Comparison of ENCODE assay signal across 11 mouse cellular contexts in the genomic region with DNA sequence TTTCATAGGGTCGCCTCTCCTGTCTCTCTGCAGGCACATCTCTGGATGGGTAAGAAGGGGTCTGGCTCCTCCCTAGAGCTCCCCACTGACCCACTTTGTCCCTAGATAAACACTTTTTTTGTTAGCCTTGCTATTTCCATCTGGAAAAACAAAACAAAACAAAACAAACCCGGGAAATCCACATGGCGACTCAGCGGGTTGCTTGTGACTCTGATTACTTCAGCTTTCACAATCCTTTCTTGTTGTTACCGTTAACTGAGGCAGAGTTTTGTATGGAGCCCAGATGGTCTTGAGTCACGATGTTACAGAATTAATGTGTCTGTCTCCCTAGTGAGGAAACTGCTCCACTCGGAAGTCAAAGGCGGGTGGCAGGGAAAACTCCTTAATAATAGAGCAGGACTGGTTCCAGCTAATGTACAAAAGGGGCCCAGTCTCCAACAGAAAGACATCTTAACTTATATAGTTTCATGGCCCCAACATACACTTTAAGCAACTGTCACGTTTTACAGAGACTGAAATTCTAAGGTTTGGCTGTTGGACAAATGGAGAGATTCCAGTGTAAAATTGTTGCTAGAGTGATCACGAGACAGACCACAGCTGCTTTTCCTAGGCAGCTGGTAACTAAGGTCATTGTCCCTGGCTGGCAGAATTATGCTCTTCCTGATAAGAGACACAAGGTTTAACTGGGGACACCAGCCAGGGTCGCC. TPM values are rescaled to one million over a fixed set of nuclear protein-coding genes. Genes with fewer than 3 reads are reported as not detected.
A peak's percentile ranks its signal among the peaks of the same experiment; 100 is the strongest.
DNase-seq lines count a peak whose midpoint lies in the region; TF ChIP-seq lines count a peak whose summit lies in the region.
"Had no signal": no experiment of that assay in that cellular context is flagged by ENCODE, and none has a peak within 500 bp of the region (broad histone marks: within the 10 kb centered on the region; RNA-seq: fewer than 3 reads in every experiment).

No protein-coding gene starts in this region.

- TF ChIP-seq CTCF in C2C12 (IDR thresholded peaks at IDR 0.05; ENCODE audit: control insufficient read depth, insufficient read depth, insufficient read length) = no peak
- TF ChIP-seq CTCF in brain, embryonic 14.5 days (IDR thresholded peaks at IDR 0.05; ENCODE audit: borderline replicate concordance, extremely low read depth, insufficient read depth, insufficient read length) = no peak

- no peak for TF ChIP-seq POLR2A in brain, embryonic 14.5 days (IDR thresholded peaks at IDR 0.05; ENCODE audit: borderline replicate concordance, extremely low read depth, insufficient read depth, insufficient read length, poor library complexity, severe bottlenecking)

- WGBS in heart, embryonic 10.5 days = 34% methylated on average over 11 of the region's 11 CpGs

- H3K36me3 ChIP-seq in heart, embryonic 10.5 days = no peaks in the 10 kb centered on the region
- no peaks in the 10 kb centered on the region for H3K36me3 ChIP-seq in C2C12 (ENCODE audit: control insufficient read depth, insufficient read depth)

- H3K9me3 ChIP-seq in heart, embryonic 10.5 days = no peaks in the 10 kb centered on the region

- peaks cover 16% of the 10 kb centered on the region; the same call in 1 of the 2 replicates for H3K4me1 ChIP-seq in heart, embryonic 10.5 days

- H3K27ac ChIP-seq in heart, embryonic 10.5 days = no peak overlapping the region

- H3K27me3 ChIP-seq in heart, embryonic 10.5 days (ENCODE audit: insufficient read depth, poor library complexity, severe bottlenecking) = peaks cover 4% of the 10 kb centered on the region
- no peaks in the 10 kb centered on the region for H3K27me3 ChIP-seq in C2C12 (ENCODE audit: control insufficient read depth, insufficient read depth, insufficient read length)

- H3K79me2 ChIP-seq in C2C12 (ENCODE audit: control insufficient read depth, insufficient read depth) = no peaks in the 10 kb centered on the region

- peak; percentile 94 for DNase-seq in heart, adult 11 months
- no peak for DNase-seq in heart, embryonic 10.5 days (ENCODE audit: low spot score)
- peak; percentile 75 for DNase-seq in brain, embryonic 14.5 days (ENCODE audit: low read depth)
- peak; percentile 62 for DNase-seq in kidney, postnatal 14 days
- no peak for DNase-seq in cerebellum, postnatal 14 days
- no peak for DNase-seq in urinary bladder, adult 18-20 months (ENCODE audit: low spot score in 2 of 2)
- DNase-seq in gastrocnemius, adult 8-10 months (ENCODE audit: low spot score in 2 of 2) = no peak

- no peak overlapping the region for H3ac ChIP-seq in C2C12 (ENCODE audit: control insufficient read depth, insufficient read length, low read depth)

- H3K79me3 ChIP-seq in C2C12 (ENCODE audit: low read depth) = no peaks in the 10 kb centered on the region

- no peak overlapping the region for H3K4me3 ChIP-seq in heart, embryonic 10.5 days
- no peak overlapping the region for H3K4me3 ChIP-seq in C2C12 (ENCODE audit: insufficient read depth, poor library complexity, severe bottlenecking)

TF ChIP-seq in C2C12, 6 proteins besides CTCF, POLR2A, EP300 and RAD21:
- TF ChIP-seq MYOD1 (IDR thresholded peaks at IDR 0.05; ENCODE audit: control insufficient read depth, insufficient read length, low read depth) (no peak), CEBPB (IDR thresholded peaks at IDR 0.05; ENCODE audit: low read depth) (peak; percentile 17)

RNA-seq across cellular contexts. Expression of a gene that starts 1.4 kb away (rescaled TPM):
- 0.74 and 0.83 TPM in 2 replicates for polyA plus RNA-seq in heart, embryonic 10.5 days (2016; fragmentation: Nextera tagmentation; extraction: Ambion mirVana)
- 0.13 TPM for polyA plus RNA-seq in C2C12 (2012; fragmentation: generic; extraction: Trizol)
- 0.16 TPM in 1 of 2 replicates, not detected in the other for polyA plus RNA-seq in brain, embryonic 14.5 days (2012; rRNA removed)
- total RNA-seq in gastrocnemius, adult 8-10 months (2022) = not detected
- total RNA-seq: common myeloid progenitor, adult 5-6 weeks; left cerebral cortex, postnatal 25 days had no signal

RNA-seq across cellular contexts. Expression of a gene that starts 3.7 kb away (rescaled TPM):
- polyA plus RNA-seq in heart, embryonic 10.5 days (2016; fragmentation: Nextera tagmentation; extraction: Ambion mirVana) = 0.39 and 0.76 TPM in 2 replicates
- polyA plus RNA-seq in C2C12 (2012; fragmentation: generic; extraction: Trizol) = 0.35 TPM
- 0.71 and 1.4 TPM in 2 replicates for polyA plus RNA-seq in brain, embryonic 14.5 days (2012; rRNA removed)
- total RNA-seq in gastrocnemius, adult 8-10 months (2022) = not detected
- total RNA-seq: common myeloid progenitor, adult 5-6 weeks; left cerebral cortex, postnatal 25 days had no signal

RNA-seq across cellular contexts. Expression of a gene that starts 7.9 kb away (rescaled TPM):
- polyA plus RNA-seq in heart, embryonic 10.5 days (2016; fragmentation: Nextera tagmentation; extraction: Ambion mirVana) = 19.4 and 39.0 TPM in 2 replicates
- polyA plus RNA-seq in C2C12 (2012; fragmentation: generic; extraction: Trizol) = 53.2 TPM
- polyA plus RNA-seq in brain, embryonic 14.5 days (2012; rRNA removed) = 28.8 and 38.5 TPM in 2 replicates
- total RNA-seq in gastrocnemius, adult 8-10 months (2022) = 1 to 10 TPM in 3 of 4 experiments, under 1 TPM in 1; 0.77 to 2.3 (median 1.4) TPM

RNA-seq across cellular contexts. Expression of a gene that starts 10.1 kb away (rescaled TPM):
- 0.12 TPM in 1 of 2 replicates, not detected in the other for polyA plus RNA-seq in heart, embryonic 10.5 days (2016; fragmentation: Nextera tagmentation; extraction: Ambion mirVana)
- polyA plus RNA-seq in C2C12 (2012; fragmentation: generic; extraction: Trizol) = not detected
- 0.05 TPM in 2 replicates for polyA plus RNA-seq in brain, embryonic 14.5 days (2012; rRNA removed)
- total RNA-seq in gastrocnemius, adult 8-10 months (2022) = not detected
- total RNA-seq: left cerebral cortex, postnatal 25 days had no signal
- polyA plus RNA-seq: heart, embryonic 14.5 days had no signal

RNA-seq across cellular contexts. Expression of a gene that starts 11.3 kb away (rescaled TPM):
- polyA plus RNA-seq in heart, embryonic 10.5 days (2016; fragmentation: Nextera tagmentation; extraction: Ambion mirVana) = 333 and 524 TPM in 2 replicates
- polyA plus RNA-seq in C2C12 (2012; fragmentation: generic; extraction: Trizol) = 91.1 TPM
- polyA plus RNA-seq in brain, embryonic 14.5 days (2012; rRNA removed) = 28.6 and 40.4 TPM in 2 replicates
- 1,000 to 10,000 TPM; 1,130 to 1,571 (median 1,273) TPM for total RNA-seq in gastrocnemius, adult 8-10 months (2022)

Comparison
In these comparisons a context has a peak if more than half of its experiments do, and no peak if none do; other contexts are left out.
1. DNase-seq: peak in heart, adult 11 months (single experiment), brain, embryonic 14.5 days (single experiment) and kidney, postnatal 14 days (single experiment); none in heart, embryonic 10.5 days (single experiment), cerebellum, postnatal 14 days (0 of 2), urinary bladder, adult 18-20 months (0 of 2) and gastrocnemius, adult 8-10 months (0 of 2).